Mouse (Mus musculus) CH12.LX (cell line): ENCODE results near the gene Akap10.

Experiments
- GABPA ChIP-seq: IDR thresholded peaks from 2 replicates; pipeline ENCODE4 v1.6.1; 2012; ENCODE audit warnings: low read depth, low read length, improper control_type of control experiment, inconsistent platforms; ENCODE audit not compliant: insufficient replicate concordance
- MXI1 ChIP-seq: IDR thresholded peaks from 2 replicates; pipeline ENCODE4 v1.6.1; 2011; ENCODE audit warnings: mild to moderate bottlenecking, low read depth, low read length, improper control_type of control experiment
- POLR2AphosphoS2 ChIP-seq: IDR thresholded peaks from 2 replicates; pipeline ENCODE4 v1.6.1; 2011; ENCODE audit warnings: low read depth, low read length, improper control_type of control experiment
- RAD21 ChIP-seq: IDR thresholded peaks from 2 replicates; pipeline ENCODE4 v1.6.1; 2011; ENCODE audit warnings: low read depth, mild to moderate bottlenecking, low read length, improper control_type of control experiment, moderate library complexity

DNA sequence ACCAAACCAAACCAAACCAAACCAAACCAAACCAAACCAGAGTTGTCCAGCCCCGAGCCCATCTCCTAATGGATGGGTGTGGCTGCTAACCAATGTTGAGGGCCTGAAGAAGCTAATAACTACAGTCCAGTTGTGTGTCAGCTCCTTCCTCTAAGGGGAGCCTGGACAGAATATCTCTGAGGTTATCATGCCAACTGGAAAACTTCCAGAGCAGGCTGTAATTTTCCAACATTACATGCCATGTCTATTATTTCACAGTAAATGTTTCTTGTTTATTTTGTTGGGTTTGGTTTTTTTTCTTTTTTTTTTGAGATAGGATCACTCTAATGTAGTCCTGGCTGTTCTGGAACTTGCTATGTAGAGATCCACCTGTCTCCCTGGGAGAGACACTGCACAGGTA lies 70.7 kb downstream of the Akap10 start:
- TF ChIP-seq POLR2AphosphoS2 (no peak), MXI1 (no peak), RAD21 (no peak), GABPA (no peak)
